Mouse (Mus musculus) forebrain, embryonic 11.5 days (tissue): ENCODE measurements around the gene Apof. TPM values are rescaled to one million over a fixed set of nuclear protein-coding genes. Genes with fewer than 3 reads are reported as not detected.
"Not testable (repeated sequence)": the region's sequence is repeated elsewhere in the genome, so short reads cannot be mapped to it uniquely, and the experiment has no call there.

Experiments
- ATAC-seq: fragments of 200-750 bp; cut with Nextera tagmentation; replicated peaks from 2 replicates; pipeline ENCODE4 v1.8.0; 2017; ENCODE audit warnings: moderate TSS enrichment; ENCODE audit not compliant: low FRiP score
- DNase-seq: peaks from one replicate; pipeline ENCODE4 v3.0.0-alpha.2; 2017; ENCODE audit warnings: low spot score
- H3K27ac ChIP-seq: fragments of 300-500 bp; sonication (generic); 2 replicates; pipeline ENCODE4 v1.5.1; 2014; ENCODE audit warnings: low read depth, low read length
- H3K27me3 ChIP-seq: fragments of 300-500 bp; sonication (generic); 2 replicates; pipeline ENCODE4 v1.6.1; 2014; ENCODE audit warnings: mild to moderate bottlenecking, low read length, mixed read lengths; ENCODE audit not compliant: control insufficient read depth, insufficient read depth
- H3K36me3 ChIP-seq: fragments of 300-500 bp; sonication (generic); 2 replicates; pipeline ENCODE4 v1.6.1; 2014; ENCODE audit warnings: mild to moderate bottlenecking, low read length, moderate library complexity, mixed read lengths; ENCODE audit not compliant: control insufficient read depth, insufficient read depth
- H3K4me1 ChIP-seq: fragments of 300-500 bp; sonication (generic); replicated peaks from 2 replicates; pipeline ENCODE4 v1.6.1; 2014; ENCODE audit warnings: low read length, mixed read lengths; ENCODE audit not compliant: control insufficient read depth, insufficient read depth
- H3K4me2 ChIP-seq: fragments of 300-500 bp; sonication (generic); 2 replicates; pipeline ENCODE4 v1.6.1; 2014; ENCODE audit warnings: low read depth, mild to moderate bottlenecking, low read length, moderate library complexity, mixed read lengths; ENCODE audit not compliant: severe bottlenecking
- H3K4me3 ChIP-seq: fragments of 300-500 bp; sonication (generic); 2 replicates; pipeline ENCODE4 v1.5.1; 2014; ENCODE audit warnings: low read depth, low read length
- H3K9ac ChIP-seq: fragments of 300-500 bp; sonication (generic); 2 replicates; pipeline ENCODE4 v1.6.1; 2014; ENCODE audit warnings: low read length
- H3K9me3 ChIP-seq: fragments of 300-500 bp; sonication (generic); 2 replicates; pipeline ENCODE4 v1.6.1; 2016; ENCODE audit warnings: low read length, mixed read lengths; ENCODE audit not compliant: control insufficient read depth
- WGBS: fragments of 180-500 bp; shearing (Covaris S2); extraction: QIAGEN DNeasy Blood & Tissue Kit; methylation state at CpG from one replicate; pipeline ENCODE4 v1.1.7; 2014; 5-methylcytosine and 5-hydroxymethylcytosine counted together
- polyA plus RNA-seq: library from polyadenylated mRNA; unstranded; fragments of >200 nt; fragmentation: Nextera tagmentation; extraction: Ambion mirVana; gene quantifications from 2 replicates; pipeline ENCODE4 v1.2.1, GENCODE M21; 2014

Apof gene
- polyA plus RNA-seq, 1 experiment from 2014 or later = not detected

- no peak for ATAC-seq
- Histone ChIP-seq H3K4me1 (no peaks in the 10 kb centered on the region), H3K27ac (no peak overlapping the region), H3K36me3 (no peaks in the 10 kb centered on the region), H3K4me2 (no peak overlapping the region), H3K9me3 (no peaks in the 10 kb centered on the region), H3K4me3 (no peak overlapping the region), H3K9ac (no peak overlapping the region), H3K27me3 (no peaks in the 10 kb centered on the region)
- WGBS = 87% methylated on average over 6 of the region's 6 CpGs
- no peak for DNase-seq
Observed at GRCm38 (mm10) chr10:128263393-128264310, 4.8 kb upstream of the Apof start.

DNA sequence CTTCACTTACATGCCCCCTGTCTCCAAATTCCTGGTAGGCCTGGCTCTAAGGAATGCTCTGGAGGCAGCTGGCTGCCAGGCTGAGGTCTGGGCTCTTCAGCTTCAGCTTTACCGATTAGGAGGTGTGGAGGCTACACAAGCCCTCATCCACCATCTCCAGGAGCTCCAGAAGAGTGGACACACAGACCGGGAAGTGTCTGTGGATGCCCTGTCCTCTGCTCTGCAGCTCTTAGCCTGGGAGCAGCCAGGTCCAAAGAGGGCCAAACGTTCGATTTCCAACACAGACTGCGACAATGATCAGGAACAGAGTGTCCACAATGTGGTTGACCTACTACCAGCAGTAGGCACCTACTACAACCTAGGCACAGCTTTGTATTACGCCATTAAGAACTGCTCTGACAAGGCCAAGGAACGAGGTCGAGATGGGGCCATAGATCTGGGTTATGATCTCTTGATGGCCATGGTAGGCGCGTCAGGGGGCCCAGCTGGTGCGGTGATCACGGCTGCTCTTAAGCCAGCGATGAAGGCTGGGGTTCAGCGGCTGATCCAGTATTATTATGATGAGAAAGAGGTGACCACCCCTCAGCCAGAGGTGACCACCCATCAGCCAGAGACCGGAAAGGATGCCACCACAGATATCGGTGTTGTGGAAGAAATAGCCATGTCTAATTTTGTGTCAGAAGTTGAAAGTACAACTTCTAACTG is 887 bp downstream of the Apof start:
- Histone ChIP-seq H3K9me3 (no peaks in the 10 kb centered on the region), H3K36me3 (no peaks in the 10 kb centered on the region), H3K4me2 (no peak overlapping the region), H3K9ac (no peak overlapping the region), H3K27ac (no peak overlapping the region), H3K4me1 (no peaks in the 10 kb centered on the region), H3K4me3 (no peak overlapping the region), H3K27me3 (no peaks in the 10 kb centered on the region)
- DNase-seq (no peak), ATAC-seq (no peak)
- 91% methylated on average over 16 of the region's 16 CpGs for WGBS

DNA sequence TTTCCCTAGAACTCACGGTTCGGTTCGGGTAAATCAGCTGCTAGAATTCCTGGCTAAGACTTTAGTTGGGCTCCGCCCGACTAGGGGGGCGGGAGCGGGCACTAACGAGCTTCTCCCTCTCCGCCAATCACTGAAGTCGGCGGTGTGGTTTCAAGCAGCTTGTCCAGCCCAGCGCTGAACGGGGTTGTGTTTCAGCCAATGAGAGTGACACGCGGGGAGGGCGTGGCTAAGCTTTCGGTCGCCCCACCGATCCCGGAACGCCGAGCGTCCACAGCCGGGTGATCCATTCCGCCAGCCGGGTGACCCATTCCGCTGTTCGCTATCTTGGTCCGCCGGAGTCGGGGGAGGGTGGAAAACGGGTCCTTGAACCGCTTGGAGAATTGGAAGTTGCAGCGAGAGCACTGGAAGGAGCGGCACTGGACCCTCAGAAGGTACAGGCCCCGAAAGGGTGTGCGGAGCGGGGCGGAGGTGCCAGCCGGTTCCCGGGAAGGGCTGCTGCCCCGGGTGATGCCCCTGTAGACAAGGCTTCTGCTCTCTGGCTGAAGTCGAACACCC is 1.9 kb downstream of the Apof start, which contains the start of gene Stat2:
TSS of gene Stat2 (plus strand) at position 273 of the 555 bp plus-strand sequence.
- Histone ChIP-seq H3K27ac (peak within 1 kb of the TSS; percentile 67), H3K4me2 (peak within 1 kb of the TSS; percentile 53), H3K9ac (peak within 1 kb of the TSS; percentile 76), H3K4me3 (peak within 1 kb of the TSS; percentile 73), H3K9me3 (no peaks in the 10 kb centered on the region), H3K36me3 (no peaks in the 10 kb centered on the region), H3K27me3 (no peaks in the 10 kb centered on the region), H3K4me1 (no peaks in the 10 kb centered on the region)
- ATAC-seq = peak; percentile 100
- DNase-seq = peak; percentile 97
- WGBS = under 1% methylated on average over 43 of the region's 43 CpGs

DNA sequence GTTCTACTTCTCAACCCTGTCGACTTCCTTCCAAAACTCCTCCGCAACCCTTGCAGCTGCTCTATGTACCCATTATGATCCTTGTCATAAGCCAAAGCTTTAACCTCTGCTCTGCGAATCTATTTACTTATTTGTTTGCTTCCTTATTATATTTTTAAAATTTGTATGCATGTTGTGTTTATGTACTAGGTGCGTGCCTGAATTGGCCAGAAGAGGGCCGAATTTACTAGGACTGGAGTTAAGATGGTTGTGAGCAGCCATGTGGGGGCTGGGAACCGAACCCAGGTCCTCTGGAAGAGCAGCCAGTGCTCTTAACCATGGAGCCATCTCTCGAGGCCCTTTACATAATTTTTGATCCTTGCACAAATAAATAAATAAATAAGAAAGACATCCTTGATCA is 2.4 kb downstream of the Apof start:
- Histone ChIP-seq H3K9me3 (no peaks in the 10 kb centered on the region), H3K27ac (peak overlapping the region; percentile 67; the same call in 1 of the 2 replicates), H3K27me3 (no peaks in the 10 kb centered on the region), H3K4me1 (no peaks in the 10 kb centered on the region), H3K4me3 (peak overlapping the region; percentile 73), H3K36me3 (no peaks in the 10 kb centered on the region), H3K4me2 (peak overlapping the region; percentile 53), H3K9ac (peak overlapping the region; percentile 76)
- DNase-seq = no peak
- ATAC-seq = no peak
- WGBS = 44% methylated on average over 7 of the region's 7 CpGs

GRCm38 (mm10) chr10:128271883-128272282 is 3.4 kb downstream of the Apof start:
- H3K9ac ChIP-seq = no peak overlapping the region
- no peak overlapping the region for H3K27ac ChIP-seq
- H3K4me2 ChIP-seq = no peak overlapping the region
- no peaks in the 10 kb centered on the region for H3K36me3 ChIP-seq
- H3K4me3 ChIP-seq = no peak overlapping the region
- WGBS = 66% methylated on average over 2 of the region's 2 CpGs
- ATAC-seq (no peak), DNase-seq (no peak)
- no peaks in the 10 kb centered on the region for H3K9me3 ChIP-seq
- no peaks in the 10 kb centered on the region for H3K27me3 ChIP-seq
- H3K4me1 ChIP-seq = no peaks in the 10 kb centered on the region

- not testable (repeated sequence) for H3K4me2 ChIP-seq, H3K4me3 ChIP-seq, H3K27me3 ChIP-seq, DNase-seq, H3K9ac ChIP-seq, H3K36me3 ChIP-seq, H3K4me1 ChIP-seq, H3K9me3 ChIP-seq, ATAC-seq, H3K27ac ChIP-seq
- WGBS = 91% methylated on average over 4 of the region's 7 CpGs
Observed at GRCm38 (mm10) chr10:128272819-128273439, 4.5 kb downstream of the Apof start.

DNA sequence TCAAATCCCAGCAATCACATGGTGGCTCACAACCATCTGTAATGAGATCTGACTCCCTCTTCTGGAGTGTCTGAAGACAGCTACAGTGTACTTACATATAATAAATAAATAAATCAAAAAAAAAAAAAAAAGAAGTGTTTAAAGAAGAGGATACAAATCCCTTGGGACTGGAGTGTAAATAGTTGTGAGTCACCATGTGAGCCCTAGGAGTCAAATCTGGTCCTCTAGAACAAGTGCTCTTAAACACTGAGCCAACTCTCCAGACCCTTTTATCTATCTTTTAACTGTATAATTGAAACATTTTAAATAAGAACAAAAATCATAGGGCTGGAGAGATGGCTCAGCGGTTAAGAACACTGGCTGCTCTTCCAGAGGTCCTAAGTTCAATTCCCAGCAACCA is 6.9 kb downstream of the Apof start:
- not testable (repeated sequence) for H3K36me3 ChIP-seq, H3K4me2 ChIP-seq, DNase-seq, ATAC-seq, H3K27ac ChIP-seq, H3K4me1 ChIP-seq, H3K4me3 ChIP-seq, H3K9me3 ChIP-seq, H3K27me3 ChIP-seq, H3K9ac ChIP-seq
- WGBS = 91% methylated on average over 1 of the region's 1 CpGs

DNA sequence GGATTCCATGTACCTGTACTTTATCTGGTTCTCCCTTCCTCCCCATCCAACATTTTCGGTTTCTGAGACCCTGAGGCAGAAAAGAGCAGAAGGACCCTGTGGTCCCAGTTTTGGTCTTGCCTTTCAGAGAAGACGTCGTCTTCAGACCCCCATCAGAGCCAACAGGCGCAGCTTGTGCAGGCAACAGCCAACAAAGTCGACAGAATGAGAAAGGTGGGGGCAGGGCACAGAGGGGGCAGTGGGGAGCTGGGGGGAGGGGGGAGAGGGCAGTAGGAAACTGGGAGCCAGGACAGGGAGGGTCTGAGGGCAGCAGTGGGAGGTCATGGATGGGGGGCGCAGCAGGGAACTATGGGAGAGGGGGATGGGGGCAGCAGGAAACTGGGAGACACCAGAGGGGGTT is 9.7 kb downstream of the Apof start:
- Histone ChIP-seq H3K27ac (no peak overlapping the region), H3K9ac (no peak overlapping the region), H3K27me3 (no peaks in the 10 kb centered on the region), H3K9me3 (no peaks in the 10 kb centered on the region), H3K4me1 (no peaks in the 10 kb centered on the region), H3K36me3 (peaks cover 7% of the 10 kb centered on the region; the same call in 1 of the 2 replicates), H3K4me2 (no peak overlapping the region), H3K4me3 (no peak overlapping the region)
- ATAC-seq (no peak), DNase-seq (no peak)
- WGBS = 58% methylated on average over 6 of the region's 6 CpGs
